Mouse (Mus musculus) thymus, adult 2 months (tissue): ENCODE measurements around the gene Sh3bp4. TPM values are rescaled to one million over a fixed set of nuclear protein-coding genes. Genes with fewer than 3 reads are reported as not detected.

Experiments
- DNase-seq: peaks from one replicate; pipeline ENCODE4 v3.0.0; 2021
- H3K27ac ChIP-seq: fragments of 200-500 bp; 2 replicates; pipeline ENCODE4 v1.5.1; 2012; ENCODE audit warnings: low read length, control low read depth; ENCODE audit not compliant: control insufficient read depth, insufficient read depth
- H3K27me3 ChIP-seq: fragments of 200-500 bp; 2 replicates; pipeline ENCODE4 v1.6.1; 2012; ENCODE audit warnings: mild to moderate bottlenecking, low read length, moderate library complexity, mixed read lengths; ENCODE audit not compliant: control insufficient read depth, insufficient read depth
- H3K36me3 ChIP-seq: fragments of 200-500 bp; 2 replicates; pipeline ENCODE4 v1.6.1; 2012; ENCODE audit warnings: mild to moderate bottlenecking, low read length, moderate library complexity; ENCODE audit not compliant: control insufficient read depth, insufficient read depth
- H3K4me1 ChIP-seq: fragments of 200-500 bp; replicated peaks from 2 replicates; pipeline ENCODE4 v1.6.1; 2012; ENCODE audit warnings: low read length; ENCODE audit not compliant: control insufficient read depth, insufficient read depth
- H3K4me3 ChIP-seq: fragments of 200-500 bp; 2 replicates; pipeline ENCODE4 v1.5.1; 2012; ENCODE audit warnings: mild to moderate bottlenecking, low read length, control low read depth, moderate library complexity; ENCODE audit not compliant: control insufficient read depth, insufficient read depth
- CTCF ChIP-seq: fragments of 200-500 bp; IDR thresholded peaks from 2 replicates; pipeline ENCODE4 v1.5.1; 2012; ENCODE audit warnings: mild to moderate bottlenecking, control low read depth, low read length, moderate library complexity, borderline replicate concordance; ENCODE audit not compliant: control insufficient read depth, poor library complexity, insufficient read depth; ENCODE audit errors: extremely low read depth
- POLR2A ChIP-seq: fragments of 200-500 bp; IDR thresholded peaks from 2 replicates; pipeline ENCODE4 v1.6.1; 2012; ENCODE audit warnings: mild to moderate bottlenecking, low read length, control low read depth, moderate library complexity; ENCODE audit not compliant: control insufficient read depth, poor library complexity, insufficient read depth; ENCODE audit errors: extremely low read depth
- WGBS: fragments of 180-500 bp; shearing (Covaris S2); methylation state at CpG from one replicate; pipeline ENCODE4 v1.1.7; 2018; 5-methylcytosine and 5-hydroxymethylcytosine counted together
- polyA plus RNA-seq: library from polyadenylated mRNA; depleted of rRNA; stranded (reverse); fragments of >200 nt; gene quantifications from 2 replicates; pipeline ENCODE4 v1.2.3, GENCODE M21; 2012

Gene Sh3bp4
- polyA plus RNA-seq, 1 experiment: 9.1 TPM

- Histone ChIP-seq H3K27me3 (no peaks in the 10 kb centered on the region), H3K4me3 (no peak overlapping the region), H3K4me1 (no peaks in the 10 kb centered on the region), H3K36me3 (no peaks in the 10 kb centered on the region), H3K27ac (no peak overlapping the region)
- TF ChIP-seq CTCF (no peak), POLR2A (no peak)
- no peak for DNase-seq
- WGBS: 45% methylated on average over 4 of the region's 4 CpGs
Measured at GRCm38 (mm10) chr1:89034061-89034460, 36.2 kb upstream of the Sh3bp4 start.

- Histone ChIP-seq H3K36me3 (no peaks in the 10 kb centered on the region), H3K27ac (no peak overlapping the region), H3K4me1 (no peaks in the 10 kb centered on the region), H3K27me3 (no peaks in the 10 kb centered on the region), H3K4me3 (no peak overlapping the region)
- TF ChIP-seq CTCF (no peak), POLR2A (no peak)
- DNase-seq: no peak
- WGBS: 90% methylated on average over 5 of the region's 5 CpGs
Measured at GRCm38 (mm10) chr1:89035115-89035514, 35.1 kb upstream of the Sh3bp4 start.

GRCm38 (mm10) chr1:89039836-89040235 is 30.4 kb upstream of the Sh3bp4 start:
- H3K4me3 ChIP-seq: no peak overlapping the region
- no peaks in the 10 kb centered on the region for H3K4me1 ChIP-seq
- WGBS: 89% methylated on average over 2 of the region's 2 CpGs
- TF ChIP-seq POLR2A: no peak
- TF ChIP-seq CTCF: no peak
- DNase-seq: no peak
- H3K36me3 ChIP-seq: no peaks in the 10 kb centered on the region
- no peaks in the 10 kb centered on the region for H3K27me3 ChIP-seq
- no peak overlapping the region for H3K27ac ChIP-seq

DNA sequence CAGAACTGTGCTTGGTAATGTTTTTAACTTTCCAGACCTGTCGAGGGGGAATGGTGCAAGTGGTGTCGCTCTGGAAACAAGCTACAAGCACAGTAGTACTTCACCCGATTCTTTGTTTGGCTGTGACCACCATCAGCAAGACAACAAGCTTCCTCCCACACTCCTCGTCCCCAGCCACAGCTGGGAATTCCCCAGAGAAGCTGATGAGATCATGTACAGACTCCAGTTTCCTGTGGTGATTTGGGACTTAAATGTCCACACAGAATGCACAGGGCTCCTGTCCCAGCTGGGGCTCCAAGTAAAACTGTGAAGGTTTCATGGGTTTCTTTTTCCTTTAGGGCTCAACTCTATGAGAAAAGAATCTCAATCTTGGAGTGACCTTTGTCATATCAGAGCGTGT is 28.9 kb upstream of the Sh3bp4 start:
- no peaks in the 10 kb centered on the region for H3K27me3 ChIP-seq
- no peaks in the 10 kb centered on the region for H3K4me1 ChIP-seq
- H3K36me3 ChIP-seq: no peaks in the 10 kb centered on the region
- 70% methylated on average over 5 of the region's 5 CpGs for WGBS
- no peak overlapping the region for H3K27ac ChIP-seq
- no peak for TF ChIP-seq POLR2A
- TF ChIP-seq CTCF: no peak
- DNase-seq: no peak
- H3K4me3 ChIP-seq: no peak overlapping the region

GRCm38 (mm10) chr1:89042081-89042480 is 28.1 kb upstream of the Sh3bp4 start:
- DNase-seq: no peak
- no peak overlapping the region for H3K27ac ChIP-seq
- no peaks in the 10 kb centered on the region for H3K36me3 ChIP-seq
- WGBS: 62% methylated on average over 4 of the region's 4 CpGs
- H3K4me3 ChIP-seq: no peak overlapping the region
- H3K4me1 ChIP-seq: no peaks in the 10 kb centered on the region
- TF ChIP-seq CTCF: no peak
- TF ChIP-seq POLR2A: no peak
- H3K27me3 ChIP-seq: no peaks in the 10 kb centered on the region

DNA sequence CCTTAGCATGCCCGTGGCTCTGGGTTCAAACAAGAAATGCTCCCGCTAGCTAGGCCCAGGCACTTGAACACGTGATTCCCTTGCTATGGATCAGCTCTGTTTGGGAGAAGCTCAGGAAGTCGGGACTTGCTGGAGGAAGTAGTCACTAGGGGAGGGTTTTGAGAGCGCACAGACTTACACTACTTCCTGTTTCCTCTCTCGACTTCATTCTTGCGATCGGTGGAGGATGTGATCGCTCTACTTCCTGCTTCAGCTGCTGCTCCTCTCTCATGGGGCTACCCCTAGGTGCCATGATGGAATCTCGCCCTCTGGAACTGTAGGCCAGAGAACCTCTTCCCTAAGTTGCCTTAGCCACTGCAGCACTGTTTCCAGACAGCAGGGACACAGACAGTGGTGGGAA is 27.3 kb upstream of the Sh3bp4 start:
- Histone ChIP-seq H3K27me3 (no peaks in the 10 kb centered on the region), H3K4me1 (no peaks in the 10 kb centered on the region), H3K4me3 (no peak overlapping the region), H3K36me3 (no peaks in the 10 kb centered on the region), H3K27ac (no peak overlapping the region)
- TF ChIP-seq CTCF: no peak
- no peak for TF ChIP-seq POLR2A
- 81% methylated on average over 10 of the region's 10 CpGs for WGBS
- no peak for DNase-seq

- TF ChIP-seq CTCF: no peak
- no peak overlapping the region for H3K4me3 ChIP-seq
- 94% methylated on average over 8 of the region's 8 CpGs for WGBS
- no peak overlapping the region for H3K27ac ChIP-seq
- no peaks in the 10 kb centered on the region for H3K36me3 ChIP-seq
- H3K27me3 ChIP-seq: no peaks in the 10 kb centered on the region
- H3K4me1 ChIP-seq: no peaks in the 10 kb centered on the region
- no peak for DNase-seq
Measured at GRCm38 (mm10) chr1:89045403-89045802, 24.8 kb upstream of the Sh3bp4 start.
